Mouse (Mus musculus): ENCODE data around the gene Ccr3.
"Not testable (repeated sequence)": the region's sequence is repeated elsewhere in the genome, so short reads cannot be mapped to it uniquely, and the experiment has no call there.

The Ccr3 gene

DNA sequence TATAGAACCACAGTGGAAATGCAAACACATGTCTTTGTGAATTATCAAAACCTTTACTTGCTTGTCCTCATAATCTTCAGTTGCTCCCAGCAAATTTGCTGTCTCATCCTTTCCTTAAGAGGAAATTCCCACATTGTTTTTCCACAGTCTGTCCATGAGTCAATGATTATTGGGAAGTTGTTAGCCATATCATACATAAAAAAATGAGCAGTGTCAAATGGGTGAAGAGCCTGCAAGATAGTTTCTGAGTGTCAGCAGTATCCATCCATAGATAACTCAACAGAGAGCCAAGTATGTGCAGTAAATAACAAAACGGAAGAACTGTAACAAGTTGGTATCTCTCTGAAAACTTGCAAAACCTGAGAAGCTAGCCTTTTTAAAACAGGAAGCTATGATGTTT, at the start of gene Ccr3:
Gene Ccr3, plus strand, starts transcription at position 301 of the 400 bp plus-strand sequence.
- DNase-seq (ENCODE audit: low read depth), result no peak

- no peak for DNase-seq (ENCODE audit: low read depth)
Observed at GRCm38 (mm10) chr9:123975630-123976029, 46.1 kb upstream of the Ccr3 start.

DNA sequence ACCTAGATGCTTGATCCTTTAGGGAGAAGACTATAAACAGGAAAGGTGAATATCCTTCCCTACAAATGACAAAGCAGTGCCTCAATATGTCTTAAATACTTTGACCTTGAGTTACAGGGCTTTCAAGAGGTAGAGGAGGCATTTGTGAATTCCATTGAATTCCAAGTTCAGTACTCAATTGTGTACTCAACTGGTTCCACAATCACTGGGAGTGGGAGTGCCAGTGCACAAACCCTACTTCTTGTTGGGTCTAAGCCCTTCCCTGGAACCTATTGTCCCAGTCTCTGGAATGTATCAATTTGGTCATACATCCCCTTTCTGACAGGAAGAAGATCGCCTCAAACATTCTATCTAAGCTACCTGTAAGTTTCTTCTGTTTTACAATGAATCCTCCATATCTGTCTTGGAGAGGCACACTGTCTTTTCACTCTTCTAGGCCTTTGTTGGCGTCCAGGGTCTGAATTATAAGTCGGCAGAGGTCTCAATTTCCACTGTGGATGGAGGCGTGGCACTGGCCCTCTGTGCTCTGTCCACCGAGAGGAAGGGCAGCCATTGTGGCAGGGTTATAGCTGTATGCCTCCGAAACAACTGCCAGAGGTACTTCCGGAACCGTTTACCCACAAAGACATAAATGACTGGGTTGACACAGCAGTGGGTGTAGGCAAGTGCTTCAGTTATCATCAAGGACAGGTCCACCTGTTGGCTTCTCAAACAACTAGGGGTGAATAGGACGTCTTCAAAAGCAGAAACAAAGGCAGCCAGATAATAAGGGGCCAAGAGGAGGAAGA, 44.7 kb upstream of the Ccr3 start:
- no peak for DNase-seq (ENCODE audit: low read depth)

DNA sequence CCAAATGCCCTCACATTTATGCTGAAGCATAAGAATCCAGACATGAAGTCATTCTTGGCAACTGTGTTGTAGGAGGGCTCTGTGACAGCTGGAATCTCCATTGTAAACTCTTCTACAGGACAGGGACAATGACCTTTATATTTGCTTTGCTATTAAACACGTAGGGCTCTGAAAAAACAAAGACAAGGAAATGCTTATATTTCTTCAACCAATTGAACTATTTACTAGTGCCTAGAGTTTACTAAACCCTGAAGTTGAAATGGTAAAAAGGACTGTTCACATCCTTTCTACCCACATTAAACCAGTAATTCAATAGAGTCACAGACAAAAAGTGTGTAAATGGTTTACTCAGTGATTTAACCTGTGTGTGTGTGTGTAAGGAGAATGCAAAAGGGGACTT, 43.5 kb upstream of the Ccr3 start, which contains the start of gene Ccr1l1:
Gene Ccr1l1, minus strand, starts transcription at position 101 of the 400 bp plus-strand sequence.
- DNase-seq (ENCODE audit: low read depth), result no peak

DNA sequence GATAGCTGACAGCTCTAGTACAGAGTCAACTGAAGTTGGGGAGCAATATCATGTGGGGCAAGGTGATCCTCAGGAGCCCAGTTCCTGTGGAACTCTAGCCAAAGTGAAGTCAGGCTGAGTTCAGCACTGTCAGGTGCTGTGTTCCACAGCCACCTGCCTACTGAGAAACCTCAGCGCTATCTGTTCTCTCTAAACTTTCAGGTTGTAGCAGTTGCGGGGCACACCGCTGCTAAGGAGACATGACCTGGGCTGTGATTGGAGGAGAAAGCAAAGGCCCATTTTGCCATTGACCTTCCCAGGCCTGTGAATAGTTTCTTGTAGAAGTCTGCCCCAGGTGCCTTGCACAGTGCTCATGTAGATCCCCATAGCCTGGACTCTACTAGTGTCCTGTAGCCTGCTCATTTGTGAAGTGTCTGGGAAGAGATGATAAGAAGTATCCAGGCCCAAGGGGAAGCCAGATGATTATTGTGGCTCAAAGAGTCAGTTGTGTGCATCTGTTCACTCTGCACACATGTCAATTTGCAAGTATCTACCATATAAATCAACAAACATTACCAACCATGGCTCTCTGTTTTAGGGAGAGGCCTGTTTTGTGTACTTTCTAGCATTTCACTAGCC, 40.8 kb upstream of the Ccr3 start:
- not testable (repeated sequence) for DNase-seq (ENCODE audit: low read depth)

DNA sequence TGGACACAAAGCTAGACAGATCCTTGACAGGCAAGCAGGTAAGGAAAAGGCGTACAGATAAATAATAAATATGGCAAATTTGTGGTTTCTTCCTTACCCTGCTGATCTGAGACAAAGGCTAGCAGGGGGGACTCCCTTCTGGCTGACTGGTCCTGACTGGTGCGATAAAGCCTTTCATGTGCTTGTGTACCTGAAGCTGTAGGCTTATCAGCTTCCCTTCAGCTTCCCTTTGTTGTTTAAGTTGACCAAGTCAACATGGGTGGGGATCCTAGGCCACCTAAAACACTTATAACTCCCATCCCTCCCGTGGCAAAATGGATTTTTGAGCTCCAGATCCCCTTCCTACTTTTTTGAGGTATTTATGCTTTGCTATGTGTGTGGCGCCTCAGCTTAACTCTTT, 39.9 kb upstream of the Ccr3 start:
- no peak for DNase-seq (ENCODE audit: low read depth)

GRCm38 (mm10) chr9:123982720-123983119, 39.1 kb upstream of the Ccr3 start:
- DNase-seq (ENCODE audit: low read depth), result no peak

DNA sequence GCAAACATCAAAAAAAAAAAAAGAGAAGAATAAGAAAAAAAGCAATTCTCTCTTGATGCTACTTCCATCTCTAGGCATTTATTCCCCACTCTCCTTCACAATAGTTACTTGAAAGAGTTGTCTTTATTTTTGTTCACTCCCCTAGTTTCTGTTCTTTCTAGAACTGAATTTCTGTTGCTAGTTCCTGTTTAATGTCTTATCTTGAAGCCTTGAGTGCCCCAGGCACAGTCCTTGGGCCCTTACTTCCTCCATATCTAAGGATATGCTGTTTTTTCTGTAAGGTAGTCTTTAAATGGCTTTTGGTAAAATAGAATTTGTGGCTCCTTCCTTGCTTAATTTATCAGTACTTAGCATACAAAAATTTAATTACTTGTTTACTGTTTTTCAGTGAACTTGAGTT, 36.8 kb upstream of the Ccr3 start:
- no peak for DNase-seq (ENCODE audit: low read depth)

DNA sequence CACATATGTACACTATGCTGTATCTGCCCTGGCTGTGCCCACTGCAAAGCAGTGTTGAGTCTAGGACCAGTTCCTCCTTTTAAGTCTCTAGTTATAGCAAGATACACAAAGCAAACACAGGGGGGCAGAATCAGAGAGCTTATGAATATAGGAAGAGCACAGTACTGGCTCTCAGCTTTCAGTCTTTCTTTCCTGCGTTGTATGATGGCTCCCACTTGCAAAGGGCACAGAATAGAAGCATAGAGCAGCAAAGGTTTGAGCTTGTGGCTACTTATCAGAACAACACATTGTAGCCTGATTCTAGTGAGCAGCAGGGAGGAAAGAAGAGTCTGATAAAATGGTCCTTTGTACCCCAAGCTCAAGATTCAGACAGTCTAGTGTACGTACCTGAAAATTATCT, 35.6 kb upstream of the Ccr3 start:
- DNase-seq (ENCODE audit: low read depth), result peak; percentile 73

GRCm38 (mm10) chr9:123989671-123990070, 32.1 kb upstream of the Ccr3 start:
- DNase-seq (ENCODE audit: low read depth), result peak; percentile 66

DNA sequence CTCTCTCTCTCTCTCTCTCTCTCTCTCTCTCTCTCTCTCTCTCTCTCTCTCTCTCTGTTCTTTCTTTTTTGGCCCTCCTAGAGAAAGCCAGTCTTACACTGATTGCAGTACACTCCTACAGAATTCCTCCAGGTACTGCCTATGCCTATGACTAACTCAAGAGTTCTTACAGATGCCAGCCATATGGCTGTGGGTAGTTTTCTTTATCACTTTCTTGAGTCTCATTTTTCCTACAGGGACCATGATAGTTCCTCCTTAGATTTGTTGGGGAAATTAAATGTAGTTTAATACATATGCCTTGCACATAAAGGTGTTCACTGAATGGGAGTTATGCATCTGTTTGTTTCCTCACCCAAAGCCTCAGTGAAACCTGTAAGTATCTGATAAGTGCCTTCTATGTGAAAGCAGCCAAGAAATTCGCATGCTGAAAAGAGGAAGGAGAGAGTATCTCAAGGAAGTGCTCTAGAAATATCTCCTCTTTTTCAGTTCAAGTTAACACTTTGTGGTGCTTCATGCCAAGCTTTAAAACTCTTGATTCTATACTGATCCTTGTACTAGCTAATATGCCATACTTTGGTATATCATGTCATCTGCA, 30.4 kb upstream of the Ccr3 start:
- DNase-seq (ENCODE audit: low read depth), result no peak

GRCm38 (mm10) chr9:123997719-123998118, 24.1 kb upstream of the Ccr3 start:
- DNase-seq (ENCODE audit: low read depth), result no peak

- DNase-seq (ENCODE audit: low read depth), result no peak
Observed at GRCm38 (mm10) chr9:123999784-124000183, 22.0 kb upstream of the Ccr3 start.

- DNase-seq (ENCODE audit: low read depth), result no peak
Observed at GRCm38 (mm10) chr9:124012691-124013090, 9.1 kb upstream of the Ccr3 start.

DNA sequence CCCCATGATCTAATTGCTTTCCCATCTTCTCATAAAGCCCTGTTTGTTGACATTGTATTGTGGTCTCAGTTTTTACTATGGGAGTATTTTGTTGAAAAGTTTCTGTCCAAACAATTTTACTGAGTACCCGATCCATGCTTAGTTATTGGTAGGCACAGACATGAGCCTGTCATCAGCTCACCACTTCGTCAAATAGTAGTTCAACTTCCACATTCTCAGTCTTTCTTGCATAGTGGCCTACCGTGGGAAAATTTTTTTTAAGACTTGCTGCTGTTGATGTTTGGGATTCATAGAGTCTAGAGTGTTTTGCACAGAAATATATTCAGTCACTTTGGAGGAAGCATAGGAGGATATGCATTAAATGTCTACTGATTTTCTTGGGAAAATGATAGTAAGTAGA, 8.5 kb upstream of the Ccr3 start:
- no peak for DNase-seq (ENCODE audit: low read depth)

GRCm38 (mm10) chr9:124014985-124015652, 6.7 kb upstream of the Ccr3 start:
- DNase-seq (ENCODE audit: low read depth), result no peak

GRCm38 (mm10) chr9:124016048-124016447, 5.7 kb upstream of the Ccr3 start:
- DNase-seq (ENCODE audit: low read depth), result no peak

- DNase-seq (ENCODE audit: low read depth), result no peak
Observed at GRCm38 (mm10) chr9:124019887-124020286, 1.9 kb upstream of the Ccr3 start.

DNA sequence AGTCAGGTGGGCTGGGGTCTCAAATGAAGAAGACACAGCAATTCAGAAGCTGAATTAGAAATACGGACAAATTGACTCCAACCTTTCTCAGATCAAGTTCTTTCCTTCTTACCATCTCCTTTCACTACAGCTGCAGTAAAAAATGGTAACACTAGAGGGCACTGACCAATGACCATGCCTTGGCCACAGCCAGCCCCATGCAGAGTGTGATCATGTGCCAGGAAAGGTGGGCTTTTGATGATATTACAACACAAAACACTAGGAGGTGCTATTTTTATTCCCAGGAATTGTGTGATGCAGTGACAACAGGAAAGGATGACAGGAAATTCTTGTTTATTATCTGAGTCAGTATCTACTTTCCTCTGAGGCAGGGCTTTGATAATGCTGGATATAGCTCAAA, 11.6 kb downstream of the Ccr3 start:
- DNase-seq (ENCODE audit: low read depth), result peak; percentile 46

- no peak for DNase-seq (ENCODE audit: low read depth)
Observed at GRCm38 (mm10) chr9:124037707-124038106, 15.9 kb downstream of the Ccr3 start.

DNA sequence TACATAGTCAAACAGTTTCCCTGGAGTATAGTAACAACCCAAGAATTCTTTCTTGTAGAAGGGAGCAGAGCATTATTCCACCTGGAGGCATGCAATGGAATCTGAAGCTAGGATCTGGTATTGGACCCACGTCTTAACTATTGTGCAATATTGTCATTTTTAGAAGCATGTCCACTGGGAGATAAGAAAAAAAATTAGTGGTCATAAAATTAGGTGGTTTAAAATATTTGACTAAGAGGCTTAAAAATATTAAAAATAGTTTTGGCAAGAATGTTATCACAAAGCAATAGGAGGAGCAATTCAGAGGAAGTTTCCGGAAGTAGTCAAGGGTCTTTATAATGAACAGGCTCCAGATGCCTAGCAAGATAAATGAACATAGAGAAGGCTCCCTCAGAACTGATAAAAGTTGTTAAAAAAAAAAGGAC, 16.4 kb downstream of the Ccr3 start:
- no peak for DNase-seq (ENCODE audit: low read depth)

DNA sequence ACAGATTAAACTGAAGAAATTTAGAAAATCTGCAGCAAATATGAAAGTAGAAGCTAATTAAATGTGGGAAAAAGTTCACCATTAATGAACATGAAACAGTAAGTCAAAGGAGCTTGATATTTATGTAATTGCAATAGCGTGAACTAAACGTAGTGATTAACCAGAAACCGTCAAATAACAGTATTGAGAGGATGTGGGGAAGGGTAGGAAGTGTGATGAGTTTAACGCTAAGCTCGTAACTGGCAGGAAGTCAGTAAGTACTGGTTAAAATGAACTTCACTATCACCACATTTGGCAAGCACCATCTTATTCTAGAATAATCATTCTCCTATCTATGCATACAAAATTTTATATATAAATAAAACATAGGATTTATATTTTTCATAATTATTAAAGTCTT, 17.2 kb downstream of the Ccr3 start:
- DNase-seq (ENCODE audit: low read depth), result peak; percentile 65

- DNase-seq (ENCODE audit: low read depth), result no peak
Observed at GRCm38 (mm10) chr9:124040932-124041331, 19.2 kb downstream of the Ccr3 start.
